Mouse (Mus musculus) thymus, adult 2 months (tissue): ENCODE measurements around the gene Rgn.

Source experiments
- CTCF ChIP-seq: fragments of 200-500 bp; IDR thresholded peaks from 2 replicates; pipeline ENCODE4 v1.5.1; 2012; ENCODE audit warnings: mild to moderate bottlenecking, control low read depth, low read length, moderate library complexity, borderline replicate concordance; ENCODE audit not compliant: control insufficient read depth, poor library complexity, insufficient read depth; ENCODE audit errors: extremely low read depth
- POLR2A ChIP-seq: fragments of 200-500 bp; IDR thresholded peaks from 2 replicates; pipeline ENCODE4 v1.6.1; 2012; ENCODE audit warnings: mild to moderate bottlenecking, low read length, control low read depth, moderate library complexity; ENCODE audit not compliant: control insufficient read depth, poor library complexity, insufficient read depth; ENCODE audit errors: extremely low read depth

GRCm38 (mm10) chrX:20521578-20521977 lies 28.0 kb upstream of the Rgn start:
- no peak for TF ChIP-seq CTCF
- no peak for TF ChIP-seq POLR2A
